Mouse (Mus musculus) hindbrain, embryonic 12.5 days (tissue): ENCODE measurements around the gene Spata25. TPM values are rescaled to one million over a fixed set of nuclear protein-coding genes. Genes with fewer than 3 reads are reported as not detected.

Source experiments
- polyA plus RNA-seq: library from polyadenylated mRNA; unstranded; fragments of >200 nt; fragmentation: Nextera tagmentation; extraction: Ambion mirVana; gene quantifications from 2 replicates; pipeline ENCODE4 v1.2.1, GENCODE M21; 2016

The Spata25 gene
- polyA plus RNA-seq, 1 experiment from 2014 or later, result not detected

Other genes with a start within 250 kb of the Spata25 start
- gene Wfdc6a, start 243.1 kb downstream of the Spata25 start, polyA plus RNA-seq, result not detected in 2 replicates
- not detected in 2 replicates for gene Eppin, start 234.9 kb downstream of the Spata25 start, polyA plus RNA-seq
- not detected in 2 replicates for gene Wfdc6b, start 215.0 kb downstream of the Spata25 start, polyA plus RNA-seq
- gene Wfdc8, start 214.9 kb downstream of the Spata25 start, polyA plus RNA-seq, result not detected in 2 replicates
- gene Wfdc16, start 189.7 kb downstream of the Spata25 start, polyA plus RNA-seq, result not detected in 2 replicates
- gene Wfdc10, start 172.5 kb downstream of the Spata25 start, polyA plus RNA-seq, result not detected in 2 replicates
- not detected in 2 replicates for gene Wfdc9, start 172.0 kb downstream of the Spata25 start, polyA plus RNA-seq
- gene Wfdc11, start 154.4 kb downstream of the Spata25 start, polyA plus RNA-seq, result not detected in 2 replicates
- not detected in 2 replicates for gene Wfdc13, start 143.4 kb downstream of the Spata25 start, polyA plus RNA-seq
- gene Spint4, start 130.0 kb downstream of the Spata25 start, polyA plus RNA-seq, result not detected in 2 replicates
- not detected in 2 replicates for gene Spint5, start 113.2 kb downstream of the Spata25 start, polyA plus RNA-seq
- 1.0 and 1.2 TPM in 2 replicates for gene Wfdc3, start 82.6 kb downstream of the Spata25 start, polyA plus RNA-seq
- gene Dnttip1, start 82.6 kb downstream of the Spata25 start, polyA plus RNA-seq, result 85.3 and 89.7 TPM in 2 replicates
- 296 and 341 TPM in 2 replicates for gene Ube2c, start 58.6 kb downstream of the Spata25 start, polyA plus RNA-seq
- 4.9 and 31.3 TPM in 2 replicates for gene Tnnc2, start 48.6 kb downstream of the Spata25 start, polyA plus RNA-seq
- 15.0 and 15.7 TPM in 2 replicates for gene Snx21, start 42.7 kb downstream of the Spata25 start, polyA plus RNA-seq
- gene Acot8, start 23.7 kb downstream of the Spata25 start, polyA plus RNA-seq, result 15.3 and 17.0 TPM in 2 replicates
- 11.9 and 12.2 TPM in 2 replicates for gene Zswim3, start 23.4 kb downstream of the Spata25 start, polyA plus RNA-seq
- gene Zswim1, start 5.9 kb downstream of the Spata25 start, polyA plus RNA-seq, result 21.4 and 22.3 TPM in 2 replicates
- gene Ctsa, start 4.3 kb upstream of the Spata25 start, polyA plus RNA-seq, result 108 and 112 TPM in 2 replicates
- gene Neurl2, start 4.9 kb upstream of the Spata25 start, polyA plus RNA-seq, result 5.5 and 6.1 TPM in 2 replicates
- 77.3 and 78.5 TPM in 2 replicates for gene Pltp, start 29.2 kb upstream of the Spata25 start, polyA plus RNA-seq
- gene Pcif1, start 50.8 kb upstream of the Spata25 start, polyA plus RNA-seq, result 85.2 and 87.6 TPM in 2 replicates
- 17.3 and 18.2 TPM in 2 replicates for gene Zfp335, start 83.2 kb upstream of the Spata25 start, polyA plus RNA-seq
- 5.7 and 7.2 TPM in 2 replicates for gene Mmp9, start 112.2 kb upstream of the Spata25 start, polyA plus RNA-seq
- gene Slc12a5, start 132.3 kb upstream of the Spata25 start, polyA plus RNA-seq, result 12.7 and 16.1 TPM in 2 replicates
- gene Ncoa5, start 206.3 kb upstream of the Spata25 start, polyA plus RNA-seq, result 126 and 129 TPM in 2 replicates
- gene Cd40, start 227.1 kb upstream of the Spata25 start, polyA plus RNA-seq, result 5.4 and 6.8 TPM in 2 replicates